Mouse (Mus musculus): Measurements from ENCODE around the gene Pde4d. TPM values are rescaled to one million over a fixed set of nuclear protein-coding genes. Genes with fewer than 3 reads are reported as not detected.

Pde4d gene
- polyA plus RNA-seq, 1 experiment from 2014 or later = 13.5 TPM

DNA sequence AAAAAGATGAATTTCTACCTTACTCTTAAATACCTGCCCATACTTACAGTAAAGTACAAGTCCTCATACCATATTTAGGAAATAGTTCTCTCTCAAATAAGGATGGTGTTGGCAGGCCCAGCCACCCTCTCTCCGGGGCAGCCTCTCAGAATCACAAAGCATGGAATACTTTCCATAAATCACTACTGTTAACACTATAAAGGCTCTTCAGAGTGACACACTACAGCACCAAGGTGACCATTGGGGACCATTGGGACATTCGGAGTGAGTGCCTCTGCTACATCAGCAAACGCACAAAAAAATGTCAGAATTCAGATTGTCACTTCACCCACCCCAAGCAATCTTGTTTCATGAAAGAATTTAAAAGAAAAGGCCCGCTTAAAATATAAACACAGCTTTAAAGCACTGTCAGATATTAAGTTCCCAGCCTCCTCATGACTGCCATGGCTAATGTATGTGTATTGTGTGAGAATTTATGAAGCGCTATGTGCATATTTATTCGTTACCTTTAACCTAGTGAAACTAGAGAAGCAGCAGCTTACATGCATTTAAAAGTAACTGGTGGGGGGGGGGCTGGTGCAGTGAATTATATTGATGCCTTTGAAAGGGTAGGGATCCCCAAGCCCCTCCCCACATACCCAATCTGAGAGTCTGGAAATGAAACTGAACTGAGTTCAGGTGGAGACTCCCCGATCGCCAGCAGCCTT, 769.4 kb downstream of the Pde4d start:
- Histone ChIP-seq H3K27me3 (ENCODE audit: insufficient read depth, poor library complexity, severe bottlenecking) (no peaks in the 10 kb centered on the region), H3K27ac (no peak overlapping the region), H3K9me3 (no peaks in the 10 kb centered on the region), H3K36me3 (no peaks in the 10 kb centered on the region), H3K4me3 (no peak overlapping the region), H3K4me1 (replicated peaks) (no peaks in the 10 kb centered on the region)
- WGBS = 89% methylated on average over 8 of the region's 8 CpGs
- no peak for DNase-seq (ENCODE audit: low spot score)

DNA sequence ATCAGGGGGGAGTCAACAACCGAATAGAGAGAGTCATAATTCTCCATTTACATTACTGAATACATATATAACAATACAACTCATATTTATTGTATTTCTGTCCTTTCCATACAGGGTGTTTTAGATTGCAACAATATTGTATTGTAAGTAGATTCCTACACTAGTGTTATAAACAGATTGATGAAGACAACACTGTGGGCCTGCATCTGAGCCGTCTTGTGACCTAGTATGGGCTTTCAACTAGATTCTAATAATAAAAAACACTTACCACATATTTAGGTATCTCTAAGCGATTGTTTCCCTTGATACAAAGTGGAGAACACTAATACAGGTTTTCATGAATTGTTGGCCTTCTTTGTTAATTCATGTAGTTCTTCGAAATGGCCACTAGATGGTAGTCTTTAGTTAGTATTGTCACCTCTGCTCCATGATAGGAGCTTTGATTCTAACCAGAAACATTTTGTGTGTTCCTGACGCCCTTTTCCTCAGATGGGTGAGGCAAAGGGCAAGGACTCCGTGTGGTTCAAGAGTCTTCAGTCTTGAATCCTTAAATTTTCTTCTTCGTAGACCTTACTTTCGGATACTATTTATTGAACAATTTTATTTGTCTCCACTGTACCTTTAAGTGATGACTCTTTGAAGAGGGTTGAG, 779.3 kb downstream of the Pde4d start:
- no peak for DNase-seq (ENCODE audit: low spot score)
- Histone ChIP-seq H3K9me3 (no peaks in the 10 kb centered on the region), H3K27me3 (ENCODE audit: insufficient read depth, poor library complexity, severe bottlenecking) (no peaks in the 10 kb centered on the region), H3K4me1 (replicated peaks) (peaks cover 10% of the 10 kb centered on the region), H3K4me3 (no peak overlapping the region), H3K36me3 (no peaks in the 10 kb centered on the region), H3K27ac (no peak overlapping the region)
- 29% methylated on average over 8 of the region's 8 CpGs for WGBS

DNA sequence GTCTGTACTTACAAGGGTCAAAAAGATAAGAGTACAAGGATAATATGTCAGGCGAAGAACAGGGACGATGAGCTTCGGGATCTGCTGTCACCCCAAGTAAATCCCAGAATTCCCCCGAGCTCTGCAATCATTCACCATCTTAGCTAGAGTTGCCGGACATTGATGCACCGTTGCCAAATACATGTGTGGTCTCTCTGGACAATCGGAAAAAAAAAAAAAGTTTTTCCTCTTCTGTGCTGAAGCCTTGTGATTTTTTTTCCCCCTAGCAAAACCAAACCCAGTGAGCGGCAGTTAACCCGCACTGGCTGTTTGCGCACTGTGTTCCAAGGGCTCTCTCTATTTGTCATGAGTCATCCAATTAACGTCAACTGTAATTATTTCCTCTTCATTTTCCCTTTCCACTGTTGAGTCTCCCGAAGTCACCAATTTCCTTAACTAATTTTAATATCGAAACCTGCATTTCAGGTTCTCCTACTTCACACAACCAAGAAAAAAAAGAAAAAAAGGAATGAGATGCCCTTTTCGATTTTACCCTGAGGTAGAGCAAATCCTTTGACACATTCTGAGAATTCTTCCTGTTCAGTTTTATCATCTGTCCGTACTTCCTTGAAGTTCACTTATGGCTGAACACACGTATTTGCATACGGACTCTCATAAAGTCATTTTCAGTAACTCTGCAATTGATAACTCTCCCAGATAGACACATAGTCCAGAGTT, 780.0 kb downstream of the Pde4d start:
- peaks cover 16% of the 10 kb centered on the region for H3K4me1 ChIP-seq (replicated peaks)
- H3K9me3 ChIP-seq = no peaks in the 10 kb centered on the region
- H3K27me3 ChIP-seq (ENCODE audit: insufficient read depth, poor library complexity, severe bottlenecking) = no peaks in the 10 kb centered on the region
- no peak overlapping the region for H3K27ac ChIP-seq
- WGBS = 73% methylated on average over 17 of the region's 17 CpGs
- H3K4me3 ChIP-seq = no peak overlapping the region
- no peak for DNase-seq (ENCODE audit: low spot score)
- no peaks in the 10 kb centered on the region for H3K36me3 ChIP-seq

DNA sequence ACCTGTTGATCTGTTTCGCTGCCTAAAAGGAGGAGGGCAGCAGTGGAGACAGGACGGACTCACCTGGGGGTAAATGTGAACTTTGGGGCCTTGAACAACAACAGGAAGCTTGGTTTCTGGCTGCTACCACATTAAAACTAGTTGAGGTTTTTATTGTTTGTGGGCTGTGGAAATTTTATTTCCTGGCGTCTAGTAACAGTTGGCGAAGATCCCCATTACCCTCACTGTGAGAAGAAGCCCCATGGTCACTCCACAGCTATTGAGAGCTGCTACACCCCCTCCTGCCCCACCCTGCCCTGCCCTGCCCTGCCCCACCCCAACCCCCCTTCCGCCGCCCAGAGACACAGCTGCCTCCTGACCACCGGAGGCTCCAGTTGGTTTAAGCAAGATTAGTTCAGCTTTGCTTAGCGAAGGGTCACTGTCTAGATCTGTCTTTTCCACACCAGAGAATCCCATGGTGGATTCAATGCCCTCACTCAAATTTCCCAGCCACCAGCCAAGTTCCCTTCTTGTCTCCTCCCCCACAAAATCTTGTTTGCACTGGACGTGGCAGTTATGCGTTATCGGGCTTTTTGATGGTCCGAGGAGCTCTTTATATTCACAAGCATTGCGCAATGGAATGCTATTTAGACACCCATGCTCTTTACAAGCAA, 780.7 kb downstream of the Pde4d start:
- H3K27me3 ChIP-seq (ENCODE audit: insufficient read depth, poor library complexity, severe bottlenecking) = no peaks in the 10 kb centered on the region
- 62% methylated on average over 13 of the region's 13 CpGs for WGBS

DNA sequence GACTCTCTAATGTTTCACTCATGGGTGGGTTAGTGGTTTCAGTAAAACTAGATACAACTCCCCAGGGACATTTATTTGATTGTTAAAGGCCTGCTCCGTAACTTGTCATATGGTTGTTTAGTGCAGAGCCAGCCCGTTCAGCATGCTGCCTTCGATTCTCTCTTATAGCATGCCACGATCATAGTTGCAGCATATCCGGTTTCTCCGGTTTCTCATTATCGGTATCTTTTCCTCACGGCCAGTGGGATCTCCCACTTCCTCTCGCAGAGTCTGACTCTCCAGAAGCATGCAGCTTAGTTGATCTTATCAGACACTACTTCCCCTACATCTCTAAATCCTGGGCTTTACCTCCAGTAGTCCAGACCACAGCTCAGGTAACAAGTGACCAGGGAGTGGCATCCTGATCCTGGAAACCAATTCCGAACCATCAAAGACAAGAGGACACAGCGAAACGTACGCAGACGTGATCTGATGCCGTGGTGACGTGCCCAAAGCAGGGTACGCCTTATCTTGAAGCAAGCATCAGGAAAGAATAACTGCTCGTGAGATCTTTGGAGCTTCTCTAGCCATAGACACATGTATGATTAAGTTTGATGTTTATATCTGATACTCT, 782.2 kb downstream of the Pde4d start:
- WGBS = 90% methylated on average over 18 of the region's 18 CpGs
- H3K4me1 ChIP-seq (replicated peaks) = peaks cover 17% of the 10 kb centered on the region
- H3K36me3 ChIP-seq = no peaks in the 10 kb centered on the region
- H3K4me3 ChIP-seq = no peak overlapping the region
- no peaks in the 10 kb centered on the region for H3K9me3 ChIP-seq
- no peaks in the 10 kb centered on the region for H3K27me3 ChIP-seq (ENCODE audit: insufficient read depth, poor library complexity, severe bottlenecking)
- DNase-seq (ENCODE audit: low spot score) = no peak
- no peak overlapping the region for H3K27ac ChIP-seq

More for the DNA sequence above, 780.7 kb downstream of the Pde4d start:
- H3K9me3 ChIP-seq = no peaks in the 10 kb centered on the region
- H3K27ac ChIP-seq = 0 out of 2 replicates have a peak overlapping the region, but pooled peaks have one; percentile 5
- H3K4me1 ChIP-seq (replicated peaks) = peaks cover 17% of the 10 kb centered on the region
- H3K4me3 ChIP-seq = no peak overlapping the region
- H3K36me3 ChIP-seq = no peaks in the 10 kb centered on the region
- DNase-seq (ENCODE audit: low spot score) = no peak

DNA sequence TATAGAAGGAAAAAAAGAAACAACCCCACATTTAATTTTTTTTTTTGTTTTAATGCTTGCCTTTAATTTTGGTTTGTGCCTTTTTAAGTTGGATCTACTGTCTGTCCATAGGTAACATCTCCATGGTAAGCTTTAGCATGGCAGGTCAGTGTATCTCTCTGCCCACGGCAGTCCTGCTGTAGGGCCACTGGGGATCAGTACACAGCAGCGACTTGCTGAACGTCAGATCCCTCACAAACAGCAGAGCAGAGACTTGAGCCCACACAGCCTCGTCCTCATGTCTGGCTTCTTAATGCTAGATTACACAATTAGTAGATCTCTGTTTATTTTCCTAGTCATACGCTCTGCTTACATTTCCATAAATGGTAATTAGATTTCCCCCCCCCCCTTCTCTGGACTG, 782.8 kb downstream of the Pde4d start:
- Histone ChIP-seq H3K27me3 (ENCODE audit: insufficient read depth, poor library complexity, severe bottlenecking) (no peaks in the 10 kb centered on the region), H3K9me3 (no peaks in the 10 kb centered on the region), H3K36me3 (no peaks in the 10 kb centered on the region), H3K4me3 (no peak overlapping the region), H3K27ac (no peak overlapping the region), H3K4me1 (replicated peaks) (peaks cover 17% of the 10 kb centered on the region)
- WGBS = 81% methylated on average over 5 of the region's 5 CpGs
- DNase-seq (ENCODE audit: low spot score) = no peak

DNA sequence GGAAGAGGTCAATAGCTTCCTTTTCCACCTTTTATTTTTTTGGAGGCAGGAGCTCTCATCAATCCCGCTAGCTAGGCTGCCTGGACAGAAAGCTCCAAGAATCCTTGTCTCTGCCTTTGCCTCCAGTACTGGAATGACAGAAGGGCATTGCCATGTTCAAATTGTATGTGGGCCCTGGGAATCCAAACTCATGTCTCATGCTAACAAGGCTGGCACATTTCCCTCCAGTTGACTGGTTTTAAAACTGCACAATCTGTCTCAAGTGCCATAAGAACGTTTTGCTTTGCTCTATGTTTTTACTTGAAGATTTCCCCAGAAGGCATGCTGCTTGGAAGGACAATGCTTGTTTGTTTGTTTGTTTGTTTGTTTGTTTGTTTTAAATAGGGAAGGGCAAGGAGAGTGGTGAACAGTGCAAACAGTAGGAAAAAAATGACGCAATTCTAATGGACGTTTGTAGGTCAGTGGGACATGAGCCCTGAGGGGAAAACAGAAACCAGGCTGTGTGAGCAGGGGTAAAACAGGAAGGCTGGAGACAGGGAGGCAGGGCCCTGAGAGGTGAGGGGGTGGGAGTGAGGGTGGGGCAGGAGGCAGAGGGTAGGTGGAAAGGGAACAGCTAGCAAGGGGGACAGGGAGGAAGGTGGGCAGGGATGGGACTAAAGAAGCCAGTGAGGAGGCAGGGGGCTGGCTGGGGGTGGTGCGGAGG, 784.3 kb downstream of the Pde4d start:
- 0 out of 2 replicates have a peak overlapping the region, but pooled peaks have one; percentile 50 for H3K27ac ChIP-seq
- no peaks in the 10 kb centered on the region for H3K36me3 ChIP-seq
- H3K9me3 ChIP-seq = no peaks in the 10 kb centered on the region
- 54% methylated on average over 5 of the region's 5 CpGs for WGBS
- H3K4me1 ChIP-seq (replicated peaks) = peaks cover 20% of the 10 kb centered on the region
- H3K27me3 ChIP-seq (ENCODE audit: insufficient read depth, poor library complexity, severe bottlenecking) = no peaks in the 10 kb centered on the region
- no peak for DNase-seq (ENCODE audit: low spot score)
- no peak overlapping the region for H3K4me3 ChIP-seq

DNA sequence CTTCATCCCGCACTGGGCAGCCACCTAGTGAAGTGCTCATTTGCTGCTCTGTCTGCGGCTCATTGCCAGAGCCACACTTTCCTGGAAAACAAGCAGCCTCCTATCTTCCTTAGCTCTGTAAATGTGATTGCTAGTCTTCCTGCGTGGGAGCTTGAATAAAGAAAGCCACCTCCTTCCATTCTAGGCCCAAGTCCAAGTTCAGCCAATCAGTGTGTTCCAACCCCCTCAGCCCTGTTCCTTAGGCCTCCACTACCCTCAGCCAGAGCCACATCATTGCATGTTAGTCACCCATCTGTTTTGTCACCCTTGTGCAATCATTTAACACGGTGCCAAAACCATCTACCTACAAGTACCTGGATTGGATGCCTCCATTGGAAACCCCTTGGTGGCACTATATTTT, 786.3 kb downstream of the Pde4d start:
- Histone ChIP-seq H3K27ac (no peak overlapping the region), H3K9me3 (no peaks in the 10 kb centered on the region), H3K36me3 (no peaks in the 10 kb centered on the region), H3K4me3 (no peak overlapping the region), H3K27me3 (ENCODE audit: insufficient read depth, poor library complexity, severe bottlenecking) (no peaks in the 10 kb centered on the region), H3K4me1 (replicated peaks) (peaks cover 12% of the 10 kb centered on the region)
- DNase-seq (ENCODE audit: low spot score) = no peak
- 80% methylated on average over 4 of the region's 4 CpGs for WGBS

DNA sequence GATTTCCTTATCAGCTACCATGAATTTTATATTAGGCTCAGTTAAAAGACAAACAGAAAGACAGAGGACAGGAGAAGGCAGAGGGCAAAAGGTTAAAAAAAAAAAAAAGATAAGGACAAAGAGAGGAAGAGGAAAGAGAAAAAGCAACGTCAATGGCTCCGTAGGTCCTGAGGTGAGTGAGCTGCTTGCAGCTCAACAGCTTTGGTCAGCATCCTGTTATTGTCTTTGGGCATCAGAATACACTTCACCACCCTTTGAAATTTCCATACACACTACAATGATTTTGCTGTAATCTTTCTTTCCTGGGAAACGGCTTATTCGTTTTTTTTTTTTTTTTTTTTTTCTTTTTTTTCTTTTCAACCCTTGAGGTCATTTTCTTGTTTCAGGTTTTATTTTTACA, 788.9 kb downstream of the Pde4d start:
- 68% methylated on average over 4 of the region's 4 CpGs for WGBS
- Histone ChIP-seq H3K36me3 (no peaks in the 10 kb centered on the region), H3K9me3 (no peaks in the 10 kb centered on the region), H3K27me3 (ENCODE audit: insufficient read depth, poor library complexity, severe bottlenecking) (no peaks in the 10 kb centered on the region), H3K4me3 (no peak overlapping the region), H3K27ac (no peak overlapping the region), H3K4me1 (replicated peaks) (peaks cover 12% of the 10 kb centered on the region)
- no peak for DNase-seq (ENCODE audit: low spot score)

DNA sequence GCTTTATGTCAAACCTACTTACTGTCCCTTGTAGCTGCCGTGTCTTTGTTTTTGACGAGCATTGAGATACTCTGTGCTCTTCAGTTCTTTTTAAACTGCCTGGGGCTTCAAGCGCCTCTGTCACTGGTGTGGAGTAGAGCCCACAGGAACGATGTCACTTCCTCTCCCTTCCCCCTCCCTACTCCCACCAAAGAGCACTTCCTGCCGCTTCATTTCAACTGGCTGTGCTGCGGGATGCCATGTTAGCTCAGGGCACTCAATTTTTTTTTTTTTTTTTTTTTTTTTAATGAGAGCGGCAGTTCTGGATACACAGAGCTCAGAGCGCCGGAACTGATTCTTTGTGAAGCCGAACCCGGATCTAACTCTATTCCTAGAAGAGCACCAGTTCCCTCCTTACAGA, 789.5 kb downstream of the Pde4d start:
- Histone ChIP-seq H3K27ac (no peak overlapping the region), H3K36me3 (no peaks in the 10 kb centered on the region), H3K4me3 (no peak overlapping the region), H3K27me3 (ENCODE audit: insufficient read depth, poor library complexity, severe bottlenecking) (no peaks in the 10 kb centered on the region), H3K4me1 (replicated peaks) (peaks cover 8% of the 10 kb centered on the region), H3K9me3 (no peaks in the 10 kb centered on the region)
- 72% methylated on average over 11 of the region's 11 CpGs for WGBS
- peak; percentile 25 for DNase-seq (ENCODE audit: low spot score)

DNA sequence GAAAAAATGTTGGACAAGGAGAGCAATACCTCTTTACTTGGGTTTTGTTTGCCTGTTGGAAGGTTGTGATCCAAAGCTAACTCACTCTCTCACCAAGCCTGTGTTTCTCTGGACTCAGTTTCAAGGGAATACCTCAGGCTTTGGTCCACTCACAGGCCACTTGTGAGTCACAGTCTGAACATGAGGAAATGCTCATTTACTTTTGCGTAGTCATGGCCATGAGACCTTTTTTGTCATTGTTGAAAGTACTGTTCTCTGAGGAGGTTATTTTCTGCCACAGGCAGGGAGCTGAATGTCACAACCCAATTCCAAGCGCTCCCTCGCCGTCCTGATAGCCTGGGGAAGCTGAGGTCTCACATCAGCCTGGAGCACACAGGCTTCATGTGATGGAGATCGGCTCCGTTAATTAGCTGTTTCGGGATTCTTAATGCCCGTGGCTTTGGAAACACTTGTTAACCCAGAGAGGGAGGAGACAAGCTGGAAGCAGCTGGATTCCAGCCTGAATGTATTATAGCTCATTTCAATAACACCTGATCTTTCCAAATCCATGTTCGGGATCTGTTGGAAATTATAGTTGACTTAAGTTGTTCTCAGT, 792.8 kb downstream of the Pde4d start:
- 84% methylated on average over 9 of the region's 9 CpGs for WGBS
- no peak overlapping the region for H3K27ac ChIP-seq
- no peak for DNase-seq (ENCODE audit: low spot score)
- H3K36me3 ChIP-seq = no peaks in the 10 kb centered on the region
- H3K4me3 ChIP-seq = no peak overlapping the region
- H3K27me3 ChIP-seq (ENCODE audit: insufficient read depth, poor library complexity, severe bottlenecking) = no peaks in the 10 kb centered on the region
- H3K9me3 ChIP-seq = no peaks in the 10 kb centered on the region
- 0 out of 2 replicates have a peak, but pooled peaks cover 2% of the 10 kb centered on the region for H3K4me1 ChIP-seq (replicated peaks)

DNA sequence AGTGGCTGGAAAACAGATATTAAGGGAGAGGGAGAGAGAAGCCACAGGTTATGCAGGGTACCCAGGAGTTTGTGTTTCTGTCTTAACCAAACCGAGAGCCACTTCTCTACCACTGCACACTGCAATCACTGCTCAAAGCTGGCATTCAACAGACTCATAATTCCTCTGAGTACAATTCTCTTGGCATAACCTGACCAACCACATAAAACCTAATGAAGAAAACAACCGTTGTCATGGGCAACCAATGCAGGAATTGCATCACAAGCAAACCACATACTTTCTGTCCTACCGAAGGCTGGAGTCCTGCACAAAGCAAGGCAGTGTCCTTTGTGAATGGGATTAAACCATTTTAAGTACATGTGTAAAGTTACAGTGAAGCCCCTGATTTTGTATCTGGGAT, 793.4 kb downstream of the Pde4d start:
- 84% methylated on average over 3 of the region's 3 CpGs for WGBS
- DNase-seq (ENCODE audit: low spot score) = no peak

More for the DNA sequence above, 793.4 kb downstream of the Pde4d start:
- Histone ChIP-seq H3K4me1 (replicated peaks) (0 out of 2 replicates have a peak, but pooled peaks cover under 1% of the 10 kb centered on the region), H3K36me3 (no peaks in the 10 kb centered on the region), H3K27me3 (ENCODE audit: insufficient read depth, poor library complexity, severe bottlenecking) (no peaks in the 10 kb centered on the region), H3K9me3 (no peaks in the 10 kb centered on the region), H3K27ac (no peak overlapping the region), H3K4me3 (no peak overlapping the region)
